Mouse (Mus musculus): ENCODE data around the gene Clta. TPM values are rescaled to one million over a fixed set of nuclear protein-coding genes. Genes with fewer than 3 reads are reported as not detected.

Clta gene
- total and polyA plus RNA-seq, 2 experiments from 2014 or later = 377 to 579 TPM

DNA sequence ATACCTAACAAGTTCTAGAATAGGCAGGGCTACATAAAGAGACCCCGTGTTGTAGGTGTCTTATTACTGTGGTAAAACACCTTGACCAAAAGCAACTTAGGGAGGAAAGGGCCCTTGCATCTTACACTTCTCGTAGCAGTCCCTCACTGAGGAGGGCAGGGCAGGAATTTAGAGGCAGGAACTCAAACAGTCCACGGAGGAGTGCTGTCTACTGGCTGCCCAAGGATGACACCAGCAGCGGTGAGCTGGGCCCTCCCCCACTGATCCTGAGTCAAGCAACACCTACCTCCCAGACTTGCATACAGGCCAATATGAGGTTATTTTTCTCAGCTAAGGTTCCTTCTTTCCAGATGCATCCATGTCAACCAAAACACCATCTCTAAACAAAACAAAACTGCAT is 24.0 kb upstream of the Clta start:
- no peak for ATAC-seq
- WGBS = 82% methylated on average over 4 of the region's 4 CpGs
- no peak overlapping the region for H3K27ac ChIP-seq (ENCODE audit: low read depth, low read length)

DNA sequence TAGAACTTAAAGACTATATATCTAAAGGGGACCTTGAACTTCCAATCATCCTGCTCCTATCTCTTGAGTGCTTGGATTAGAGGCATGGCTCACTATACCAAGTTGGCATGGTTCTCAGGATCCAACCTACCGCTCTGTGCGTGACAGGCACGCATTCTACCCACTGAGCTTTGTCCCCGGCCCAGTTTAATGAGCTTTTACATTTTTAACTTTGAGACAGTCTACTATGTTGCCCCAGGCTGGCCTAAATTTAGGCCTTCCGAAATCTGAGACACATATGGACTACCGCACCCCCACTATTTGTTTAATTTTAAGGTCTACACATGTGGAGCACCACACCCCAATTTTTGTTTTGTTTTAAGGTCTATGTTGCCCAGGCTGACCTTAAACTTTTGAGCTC is 23.4 kb upstream of the Clta start:
- ATAC-seq (no peak), DNase-seq (no peak)
- no peaks in the 10 kb centered on the region for H3K9me3 ChIP-seq (ENCODE audit: low read length)
- TF ChIP-seq CTCF (IDR thresholded peaks at IDR 0.05; ENCODE audit: low read depth) = no peak
- no peaks in the 10 kb centered on the region for H3K36me3 ChIP-seq (ENCODE audit: insufficient read depth)
- no peak overlapping the region for H3K27ac ChIP-seq (ENCODE audit: low read depth, low read length)
- no peak overlapping the region for H3K4me3 ChIP-seq (ENCODE audit: low read depth, low read length)
- H3K4me1 ChIP-seq (ENCODE audit: insufficient read depth) = peaks cover 8% of the 10 kb centered on the region; the same call in 1 of the 2 replicates
- H3K9ac ChIP-seq = no peak overlapping the region
- no peaks in the 10 kb centered on the region for H3K27me3 ChIP-seq (ENCODE audit: insufficient read depth, low read length)
- 89% methylated on average over 6 of the region's 6 CpGs for WGBS
- no peak overlapping the region for H3K4me2 ChIP-seq (ENCODE audit: low read depth)

More for the DNA sequence above, 24.0 kb upstream of the Clta start:
- Histone ChIP-seq H3K36me3 (ENCODE audit: insufficient read depth) (no peaks in the 10 kb centered on the region), H3K4me3 (ENCODE audit: low read depth, low read length) (no peak overlapping the region), H3K4me2 (ENCODE audit: low read depth) (no peak overlapping the region), H3K27me3 (ENCODE audit: insufficient read depth, low read length) (no peaks in the 10 kb centered on the region), H3K9ac (no peak overlapping the region), H3K4me1 (ENCODE audit: insufficient read depth) (peaks cover 8% of the 10 kb centered on the region; the same call in 1 of the 2 replicates), H3K9me3 (ENCODE audit: low read length) (no peaks in the 10 kb centered on the region)
- DNase-seq = no peak
- no peak for TF ChIP-seq CTCF (IDR thresholded peaks at IDR 0.05; ENCODE audit: low read depth)

- 93% methylated on average over 7 of the region's 7 CpGs for WGBS
Observed at GRCm38 (mm10) chr4:43981251-43981650, 23.0 kb upstream of the Clta start.

DNA sequence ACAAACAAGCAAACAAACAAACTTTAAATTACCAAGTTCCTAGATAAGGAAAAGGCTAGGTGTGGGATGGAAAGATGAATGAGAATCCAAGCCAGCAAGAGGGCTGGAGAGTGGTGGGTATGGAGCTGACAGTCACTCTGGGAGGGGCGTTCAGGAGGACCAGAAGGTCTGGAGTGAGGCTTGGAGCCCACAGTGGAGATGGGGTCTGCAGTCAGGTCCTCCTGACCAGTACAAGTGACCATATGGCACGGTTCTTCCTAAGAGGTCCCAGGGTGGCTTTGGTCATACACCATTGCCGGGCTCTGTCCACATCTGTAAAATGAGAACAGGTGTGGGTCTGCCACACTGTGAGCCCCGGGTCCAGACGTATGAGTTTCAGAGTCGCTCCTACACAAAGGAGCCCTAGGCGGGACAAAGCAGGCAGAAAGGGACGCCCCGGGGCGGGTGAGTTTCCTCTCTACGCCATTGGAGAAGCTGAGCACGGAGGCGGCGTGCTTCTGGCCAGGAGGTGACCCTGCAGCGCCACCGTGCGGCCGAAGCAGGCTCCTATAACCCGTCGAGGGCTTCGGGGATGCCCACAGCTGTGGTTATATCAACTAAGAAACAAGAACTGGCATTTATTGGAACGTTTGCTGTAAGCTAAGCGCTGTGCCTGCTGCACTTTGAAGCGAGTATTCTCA is 22.1 kb upstream of the Clta start:
- DNase-seq (peak; percentile 96), ATAC-seq (peak; percentile 97)
- peak; percentile 94 for TF ChIP-seq CTCF (IDR thresholded peaks at IDR 0.05; ENCODE audit: low read depth)
- Histone ChIP-seq H3K9ac (peak overlapping the region; percentile 57), H3K4me2 (ENCODE audit: low read depth) (peak overlapping the region; percentile 73), H3K27ac (ENCODE audit: low read depth, low read length) (0 out of 2 replicates have a peak overlapping the region, but pooled peaks have one; percentile 9), H3K4me3 (ENCODE audit: low read depth, low read length) (peak overlapping the region; percentile 32), H3K9me3 (ENCODE audit: low read length) (no peaks in the 10 kb centered on the region), H3K27me3 (ENCODE audit: insufficient read depth, low read length) (no peaks in the 10 kb centered on the region), H3K36me3 (ENCODE audit: insufficient read depth) (no peaks in the 10 kb centered on the region), H3K4me1 (ENCODE audit: insufficient read depth) (peaks cover 8% of the 10 kb centered on the region; the same call in 1 of the 2 replicates)
- 2% methylated on average over 24 of the region's 24 CpGs for WGBS

More at GRCm38 (mm10) chr4:43981251-43981650, 23.0 kb upstream of the Clta start:
- no peak overlapping the region for H3K9ac ChIP-seq
- DNase-seq (no peak), ATAC-seq (no peak)
- H3K27me3 ChIP-seq (ENCODE audit: insufficient read depth, low read length) = no peaks in the 10 kb centered on the region
- H3K27ac ChIP-seq (ENCODE audit: low read depth, low read length) = no peak overlapping the region
- no peak overlapping the region for H3K4me2 ChIP-seq (ENCODE audit: low read depth)
- no peaks in the 10 kb centered on the region for H3K9me3 ChIP-seq (ENCODE audit: low read length)
- H3K36me3 ChIP-seq (ENCODE audit: insufficient read depth) = no peaks in the 10 kb centered on the region
- peaks cover 8% of the 10 kb centered on the region; the same call in 1 of the 2 replicates for H3K4me1 ChIP-seq (ENCODE audit: insufficient read depth)
- no peak overlapping the region for H3K4me3 ChIP-seq (ENCODE audit: low read depth, low read length)
- no peak for TF ChIP-seq CTCF (IDR thresholded peaks at IDR 0.05; ENCODE audit: low read depth)

- Histone ChIP-seq H3K27ac (ENCODE audit: low read depth, low read length) (0 out of 2 replicates have a peak within 1 kb of the TSS, but pooled peaks have one; percentile 9), H3K4me3 (ENCODE audit: low read depth, low read length) (peak within 1 kb of the TSS; percentile 32)
- ATAC-seq = no peak
Observed at GRCm38 (mm10) chr4:43983181-43983580, 21.1 kb upstream of the Clta start, which contains the start of gene Ccin. Gene Ccin (plus strand): TSS chr4:43983483.

GRCm38 (mm10) chr4:43983756-43984155 is 20.5 kb upstream of the Clta start:
- ATAC-seq = no peak
- Histone ChIP-seq H3K9me3 (ENCODE audit: low read length) (no peaks in the 10 kb centered on the region), H3K9ac (no peak overlapping the region), H3K27ac (ENCODE audit: low read depth, low read length) (no peak overlapping the region), H3K36me3 (ENCODE audit: insufficient read depth) (no peaks in the 10 kb centered on the region), H3K4me3 (ENCODE audit: low read depth, low read length) (no peak overlapping the region), H3K4me2 (ENCODE audit: low read depth) (no peak overlapping the region), H3K4me1 (ENCODE audit: insufficient read depth) (peaks cover 8% of the 10 kb centered on the region; the same call in 1 of the 2 replicates), H3K27me3 (ENCODE audit: insufficient read depth, low read length) (no peaks in the 10 kb centered on the region)
- 93% methylated on average over 22 of the region's 22 CpGs for WGBS
- no peak for TF ChIP-seq CTCF (IDR thresholded peaks at IDR 0.05; ENCODE audit: low read depth)
- no peak for DNase-seq

More at GRCm38 (mm10) chr4:43983181-43983580, 21.1 kb upstream of the Clta start, which contains the start of gene Ccin:
- DNase-seq = no peak
- H3K9me3 ChIP-seq (ENCODE audit: low read length) = no peaks in the 10 kb centered on the region
- H3K4me1 ChIP-seq (ENCODE audit: insufficient read depth) = peaks cover 8% of the 10 kb centered on the region; the same call in 1 of the 2 replicates
- H3K27me3 ChIP-seq (ENCODE audit: insufficient read depth, low read length) = no peaks in the 10 kb centered on the region
- peak within 1 kb of the TSS; percentile 73 for H3K4me2 ChIP-seq (ENCODE audit: low read depth)
- peak within 1 kb of the TSS; percentile 57 for H3K9ac ChIP-seq
- H3K36me3 ChIP-seq (ENCODE audit: insufficient read depth) = no peaks in the 10 kb centered on the region
- WGBS = 70% methylated on average over 11 of the region's 11 CpGs
- no peak for TF ChIP-seq CTCF (IDR thresholded peaks at IDR 0.05; ENCODE audit: low read depth)

- DNase-seq (no peak), ATAC-seq (no peak)
- no peaks in the 10 kb centered on the region for H3K36me3 ChIP-seq (ENCODE audit: insufficient read depth)
- no peak overlapping the region for H3K27ac ChIP-seq (ENCODE audit: low read depth, low read length)
- H3K4me3 ChIP-seq (ENCODE audit: low read depth, low read length) = no peak overlapping the region
- H3K4me1 ChIP-seq (ENCODE audit: insufficient read depth) = peaks cover 6% of the 10 kb centered on the region; the same call in 1 of the 2 replicates
- H3K9ac ChIP-seq = no peak overlapping the region
- 93% methylated on average over 19 of the region's 19 CpGs for WGBS
- H3K9me3 ChIP-seq (ENCODE audit: low read length) = no peaks in the 10 kb centered on the region
- H3K27me3 ChIP-seq (ENCODE audit: insufficient read depth, low read length) = no peaks in the 10 kb centered on the region
- no peak overlapping the region for H3K4me2 ChIP-seq (ENCODE audit: low read depth)
- no peak for TF ChIP-seq CTCF (IDR thresholded peaks at IDR 0.05; ENCODE audit: low read depth)
Observed at GRCm38 (mm10) chr4:43984326-43984725, 19.9 kb upstream of the Clta start.
